Mouse (Mus musculus): ENCODE data around the gene Aqp1. TPM values are rescaled to one million over a fixed set of nuclear protein-coding genes. Genes with fewer than 3 reads are reported as not detected.

Aqp1 gene
- polyA plus RNA-seq, 1 experiment from 2014 or later = 7.9 TPM

DNA sequence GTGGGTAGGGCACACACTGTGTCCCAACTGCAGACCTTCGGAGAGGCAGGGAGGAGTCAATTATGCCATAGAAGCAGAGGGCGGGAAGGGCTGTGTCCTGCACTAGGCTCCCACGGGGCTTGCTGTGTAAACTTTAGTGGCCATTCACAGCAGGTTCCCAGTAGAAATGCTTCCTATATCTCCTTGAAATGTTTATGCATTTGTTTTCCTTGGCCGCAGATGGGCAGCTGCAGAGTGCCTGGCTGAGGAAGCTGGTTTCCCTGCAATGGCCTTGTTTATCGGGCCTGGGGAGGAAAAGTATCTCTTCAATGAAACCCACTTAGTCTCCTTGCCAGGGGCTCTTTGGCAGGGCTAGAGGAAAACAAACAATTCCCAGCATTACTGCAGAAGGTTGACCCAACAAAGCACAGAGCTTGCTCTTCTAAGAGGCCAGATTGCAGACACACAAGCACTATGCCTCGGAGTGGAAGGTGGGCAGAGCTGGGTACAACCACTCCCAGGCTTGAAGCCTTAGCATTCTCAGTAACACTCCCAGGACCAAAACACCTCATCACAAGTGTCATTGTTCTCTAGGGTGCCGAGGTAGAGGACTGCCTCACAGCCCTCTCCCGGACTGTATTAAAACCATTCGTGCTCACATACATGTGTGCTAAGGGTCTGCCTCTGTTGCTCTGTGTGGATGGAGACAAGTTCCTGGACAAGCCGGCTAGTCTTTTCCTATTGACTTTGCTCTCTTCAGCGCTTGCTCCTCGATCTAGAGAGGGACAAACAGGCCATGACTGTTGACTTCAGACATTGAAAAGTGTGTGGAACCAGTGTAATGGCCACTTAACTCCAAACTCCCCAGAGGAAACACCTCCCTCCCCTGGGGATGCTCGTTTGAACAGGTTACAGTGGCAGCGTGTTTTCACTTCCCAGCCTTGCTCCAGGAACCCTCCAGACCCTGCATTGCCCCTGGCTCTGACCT, 16.4 kb upstream of the Aqp1 start:
- Histone ChIP-seq H3K27me3 (no peaks in the 10 kb centered on the region), H3K4me3 (no peak overlapping the region), H3K9me3 (no peaks in the 10 kb centered on the region), H3K4me2 (replicated peaks) (no peak overlapping the region), H3K36me3 (peaks cover 12% of the 10 kb centered on the region; the same call in 1 of the 2 replicates), H3K27ac (replicated peaks) (no peak overlapping the region), H3K9ac (replicated peaks) (no peak overlapping the region), H3K4me1 (no peaks in the 10 kb centered on the region)
- 81% methylated on average over 14 of the region's 14 CpGs for WGBS
- no peak for ATAC-seq (ENCODE audit: low FRiP score, low read depth)

GRCm38 (mm10) chr6:55320894-55321293, 15.3 kb upstream of the Aqp1 start:
- WGBS = 81% methylated on average over 4 of the region's 4 CpGs
- no peaks in the 10 kb centered on the region for H3K4me1 ChIP-seq
- no peaks in the 10 kb centered on the region for H3K27me3 ChIP-seq
- H3K4me3 ChIP-seq = no peak overlapping the region
- H3K9me3 ChIP-seq = no peaks in the 10 kb centered on the region
- no peak overlapping the region for H3K27ac ChIP-seq (replicated peaks)
- peaks cover 12% of the 10 kb centered on the region; the same call in 1 of the 2 replicates for H3K36me3 ChIP-seq
- no peak for ATAC-seq (ENCODE audit: low FRiP score, low read depth)
- H3K4me2 ChIP-seq (replicated peaks) = no peak overlapping the region
- no peak overlapping the region for H3K9ac ChIP-seq (replicated peaks)

GRCm38 (mm10) chr6:55321518-55321917, 14.7 kb upstream of the Aqp1 start:
- 81% methylated on average over 6 of the region's 6 CpGs for WGBS
- no peak overlapping the region for H3K27ac ChIP-seq (replicated peaks)
- H3K4me1 ChIP-seq = no peaks in the 10 kb centered on the region
- 0 out of 2 replicates have a peak, but pooled peaks have one; percentile 16 for ATAC-seq (ENCODE audit: low FRiP score, low read depth)
- H3K4me3 ChIP-seq = no peak overlapping the region
- peaks cover 12% of the 10 kb centered on the region; the same call in 1 of the 2 replicates for H3K36me3 ChIP-seq
- H3K9me3 ChIP-seq = no peaks in the 10 kb centered on the region
- no peak overlapping the region for H3K9ac ChIP-seq (replicated peaks)
- no peak overlapping the region for H3K4me2 ChIP-seq (replicated peaks)
- no peaks in the 10 kb centered on the region for H3K27me3 ChIP-seq

GRCm38 (mm10) chr6:55322980-55323379, 13.3 kb upstream of the Aqp1 start:
- Histone ChIP-seq H3K27ac (replicated peaks) (no peak overlapping the region), H3K9ac (replicated peaks) (no peak overlapping the region), H3K4me1 (no peaks in the 10 kb centered on the region), H3K36me3 (peaks cover 12% of the 10 kb centered on the region; the same call in 1 of the 2 replicates), H3K27me3 (no peaks in the 10 kb centered on the region), H3K4me2 (replicated peaks) (no peak overlapping the region), H3K9me3 (no peaks in the 10 kb centered on the region), H3K4me3 (no peak overlapping the region)
- ATAC-seq (ENCODE audit: low FRiP score, low read depth) = no peak
- 100% methylated on average over 2 of the region's 2 CpGs for WGBS

DNA sequence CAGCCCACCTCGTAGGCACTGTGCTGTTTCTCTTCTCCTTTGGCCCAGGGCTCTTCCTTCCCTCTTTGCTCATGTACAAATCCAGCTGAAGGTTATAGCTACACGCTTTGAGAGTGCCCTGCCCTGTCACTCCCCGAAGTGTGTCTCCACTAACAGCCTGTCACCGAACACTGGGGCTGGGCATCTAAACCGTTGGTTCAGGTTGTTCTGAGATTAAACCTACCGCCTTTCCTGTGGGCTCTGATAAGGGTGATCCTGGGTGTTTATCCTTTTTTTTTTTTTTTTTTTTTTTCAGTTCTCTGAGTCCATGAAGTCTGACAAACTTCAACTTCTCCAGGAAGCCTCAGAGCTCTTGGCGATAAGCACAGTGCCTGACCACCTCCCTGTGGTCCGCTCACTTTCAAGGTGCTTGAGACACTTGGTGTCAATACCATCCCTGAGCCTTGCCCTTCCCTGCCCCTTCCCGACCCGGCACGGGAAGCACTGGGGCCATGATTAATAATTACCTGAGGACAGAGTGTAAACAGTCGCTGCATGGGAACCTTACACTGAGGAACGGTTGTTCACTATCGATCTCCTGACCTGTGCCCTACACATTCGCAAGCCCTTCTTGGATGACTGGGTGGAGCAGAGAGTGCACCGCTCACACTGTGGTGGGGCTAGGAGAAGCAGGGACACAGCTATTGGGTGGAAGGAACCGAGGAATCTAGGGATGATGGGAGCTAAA, 12.2 kb upstream of the Aqp1 start:
- Histone ChIP-seq H3K4me1 (no peaks in the 10 kb centered on the region), H3K9ac (replicated peaks) (no peak overlapping the region), H3K4me2 (replicated peaks) (no peak overlapping the region), H3K36me3 (peaks cover 7% of the 10 kb centered on the region; the same call in 1 of the 2 replicates), H3K27ac (replicated peaks) (no peak overlapping the region), H3K4me3 (no peak overlapping the region), H3K9me3 (no peaks in the 10 kb centered on the region), H3K27me3 (no peaks in the 10 kb centered on the region)
- WGBS = 90% methylated on average over 17 of the region's 17 CpGs
- ATAC-seq (ENCODE audit: low FRiP score, low read depth) = no peak

DNA sequence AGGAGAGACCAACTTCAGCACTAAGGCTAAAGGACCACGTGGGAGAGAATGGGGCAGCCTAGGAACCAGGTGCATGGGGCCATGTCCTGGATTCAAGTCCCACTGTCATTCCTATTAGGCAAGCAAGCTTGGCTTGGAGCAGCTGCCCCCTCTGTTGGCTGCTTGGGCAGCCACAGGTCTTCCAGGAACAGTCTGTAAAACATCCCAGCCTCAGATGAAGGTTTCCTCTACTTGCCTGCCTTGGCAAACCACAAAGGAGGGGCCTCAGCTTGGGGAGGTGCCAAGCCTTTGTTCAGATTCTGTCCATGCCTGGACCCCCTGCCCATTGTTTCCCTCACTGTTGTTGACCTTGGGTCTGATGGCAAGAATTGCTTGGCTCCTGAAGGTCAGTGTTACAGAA, 11.4 kb upstream of the Aqp1 start:
- Histone ChIP-seq H3K9me3 (no peaks in the 10 kb centered on the region), H3K27me3 (no peaks in the 10 kb centered on the region), H3K9ac (replicated peaks) (no peak overlapping the region), H3K27ac (replicated peaks) (no peak overlapping the region), H3K36me3 (no peaks in the 10 kb centered on the region), H3K4me3 (no peak overlapping the region), H3K4me2 (replicated peaks) (no peak overlapping the region), H3K4me1 (no peaks in the 10 kb centered on the region)
- WGBS = 56% methylated on average over 1 of the region's 1 CpGs
- no peak for ATAC-seq (ENCODE audit: low FRiP score, low read depth)

DNA sequence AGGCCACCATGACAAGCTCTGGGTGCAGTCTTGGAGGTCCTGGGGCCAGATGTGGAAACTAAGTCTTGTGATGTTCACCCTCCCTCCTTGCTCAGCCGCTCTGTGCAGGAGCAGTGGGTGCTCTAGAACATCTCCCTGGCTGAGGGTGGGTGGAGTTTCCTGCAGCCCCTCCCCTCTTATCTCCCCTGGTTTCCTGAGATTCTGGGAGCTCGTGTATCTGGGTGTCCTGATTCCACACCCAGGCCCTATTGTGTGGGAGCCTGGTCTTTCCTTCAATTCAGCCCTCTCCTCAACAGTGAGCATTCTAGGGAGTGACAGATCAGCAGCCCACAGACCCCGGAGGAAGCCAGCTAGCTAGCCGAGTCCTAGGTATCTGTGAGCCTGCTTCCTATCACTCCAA, 9.9 kb upstream of the Aqp1 start:
- ATAC-seq (ENCODE audit: low FRiP score, low read depth) = no peak
- Histone ChIP-seq H3K4me3 (no peak overlapping the region), H3K9me3 (no peaks in the 10 kb centered on the region), H3K4me1 (no peaks in the 10 kb centered on the region), H3K27ac (replicated peaks) (no peak overlapping the region), H3K36me3 (no peaks in the 10 kb centered on the region), H3K27me3 (no peaks in the 10 kb centered on the region), H3K4me2 (replicated peaks) (no peak overlapping the region), H3K9ac (replicated peaks) (no peak overlapping the region)
- 79% methylated on average over 4 of the region's 4 CpGs for WGBS

DNA sequence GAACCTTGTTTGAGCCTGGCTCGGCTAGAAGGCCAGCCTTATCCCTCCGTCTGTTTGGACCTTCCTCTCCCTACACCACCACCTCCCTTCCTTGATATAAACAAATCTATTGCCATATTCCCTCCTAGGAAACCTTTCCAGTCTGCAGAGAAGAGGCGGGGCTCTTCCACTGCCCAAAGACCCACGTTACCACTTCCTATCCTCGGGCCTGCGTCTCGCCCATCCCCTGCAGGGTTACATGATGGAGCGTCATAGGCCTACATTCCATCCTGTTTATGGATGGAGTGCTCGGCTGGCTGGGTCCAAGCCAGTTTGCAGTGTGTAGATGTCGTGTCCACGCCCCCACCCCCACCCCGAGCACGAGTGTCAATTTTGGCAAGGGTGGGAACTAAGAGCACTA, 8.9 kb upstream of the Aqp1 start:
- Histone ChIP-seq H3K4me3 (no peak overlapping the region), H3K9me3 (no peaks in the 10 kb centered on the region), H3K27me3 (no peaks in the 10 kb centered on the region), H3K9ac (replicated peaks) (no peak overlapping the region), H3K4me2 (replicated peaks) (no peak overlapping the region), H3K4me1 (peaks cover 1% of the 10 kb centered on the region; the same call in 1 of the 2 replicates), H3K27ac (replicated peaks) (no peak overlapping the region), H3K36me3 (no peaks in the 10 kb centered on the region)
- no peak for ATAC-seq (ENCODE audit: low FRiP score, low read depth)
- WGBS = 88% methylated on average over 13 of the region's 13 CpGs

GRCm38 (mm10) chr6:55328179-55328578, 8.1 kb upstream of the Aqp1 start:
- H3K9me3 ChIP-seq = no peaks in the 10 kb centered on the region
- no peaks in the 10 kb centered on the region for H3K36me3 ChIP-seq
- no peak overlapping the region for H3K4me2 ChIP-seq (replicated peaks)
- no peak overlapping the region for H3K4me3 ChIP-seq
- no peak for ATAC-seq (ENCODE audit: low FRiP score, low read depth)
- no peaks in the 10 kb centered on the region for H3K27me3 ChIP-seq
- no peak overlapping the region for H3K9ac ChIP-seq (replicated peaks)
- peaks cover 5% of the 10 kb centered on the region; the same call in 1 of the 2 replicates for H3K4me1 ChIP-seq
- WGBS = 79% methylated on average over 4 of the region's 4 CpGs
- H3K27ac ChIP-seq (replicated peaks) = no peak overlapping the region

GRCm38 (mm10) chr6:55331315-55331714, 4.9 kb upstream of the Aqp1 start:
- 69% methylated on average over 6 of the region's 6 CpGs for WGBS
- Histone ChIP-seq H3K4me3 (no peak overlapping the region), H3K27me3 (no peaks in the 10 kb centered on the region), H3K9me3 (no peaks in the 10 kb centered on the region), H3K4me1 (peaks cover 12% of the 10 kb centered on the region), H3K36me3 (no peaks in the 10 kb centered on the region), H3K9ac (replicated peaks) (no peak overlapping the region), H3K27ac (replicated peaks) (no peak overlapping the region), H3K4me2 (replicated peaks) (no peak overlapping the region)
- ATAC-seq (ENCODE audit: low FRiP score, low read depth) = no peak

DNA sequence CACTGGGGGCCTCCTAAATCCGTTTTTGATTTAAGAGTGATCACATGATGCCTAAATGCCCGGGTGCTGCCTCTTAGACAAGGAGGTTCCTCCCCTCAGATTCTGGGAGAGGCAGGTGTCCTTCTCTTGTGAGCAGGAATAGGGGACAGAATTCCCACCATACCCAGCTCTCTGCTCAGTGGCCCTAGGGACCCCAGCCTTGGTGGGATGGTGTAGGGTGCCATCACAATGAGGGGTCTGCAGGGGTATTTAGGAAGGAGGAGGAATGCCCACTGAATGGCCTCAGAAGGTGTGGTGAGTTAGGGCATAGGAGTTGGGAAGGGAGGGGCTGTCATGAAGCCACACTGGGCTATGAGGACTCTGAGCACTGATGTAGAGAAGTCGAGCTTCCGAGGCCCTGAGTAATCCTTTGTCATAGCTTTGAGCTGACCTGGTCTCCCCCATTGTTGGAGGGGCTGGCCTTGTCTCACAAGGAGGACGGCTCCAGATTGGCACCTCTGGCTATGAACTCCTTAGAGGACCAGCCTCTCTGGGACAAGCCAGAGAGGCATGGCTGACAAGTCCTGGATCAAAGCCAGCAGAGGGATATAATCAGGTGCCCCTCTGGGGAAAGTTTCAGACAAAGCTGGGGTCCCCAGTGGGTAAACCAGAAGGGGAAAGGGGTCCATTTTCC, 4.0 kb upstream of the Aqp1 start:
- WGBS = 37% methylated on average over 5 of the region's 5 CpGs
- no peak overlapping the region for H3K4me2 ChIP-seq (replicated peaks)

DNA sequence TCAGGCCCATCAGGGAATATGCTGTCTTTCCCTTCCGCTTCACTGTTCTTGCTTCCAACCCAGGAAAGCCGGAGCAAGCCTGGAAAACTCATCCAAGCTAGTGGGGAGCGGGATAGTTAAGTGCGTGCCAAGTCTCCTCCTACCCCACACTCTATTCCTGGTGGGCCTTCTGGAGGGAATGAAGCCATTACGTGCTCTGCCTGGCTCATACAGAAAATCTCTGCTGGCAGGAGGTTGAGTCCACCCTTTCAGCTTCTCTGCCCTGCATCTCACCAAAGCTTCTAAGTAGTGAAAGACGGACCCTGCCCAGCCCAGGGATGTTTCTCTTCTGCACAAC, 3.5 kb upstream of the Aqp1 start:
- no peak overlapping the region for H3K4me2 ChIP-seq (replicated peaks)
- H3K27me3 ChIP-seq = no peaks in the 10 kb centered on the region
- no peak overlapping the region for H3K9ac ChIP-seq (replicated peaks)
- WGBS = 83% methylated on average over 6 of the region's 6 CpGs
- no peaks in the 10 kb centered on the region for H3K36me3 ChIP-seq
- ATAC-seq (ENCODE audit: low FRiP score, low read depth) = no peak
- H3K9me3 ChIP-seq = no peaks in the 10 kb centered on the region
- H3K4me1 ChIP-seq = peaks cover 13% of the 10 kb centered on the region
- no peak overlapping the region for H3K27ac ChIP-seq (replicated peaks)
- no peak overlapping the region for H3K4me3 ChIP-seq

More for the DNA sequence above, 4.0 kb upstream of the Aqp1 start:
- no peak overlapping the region for H3K4me3 ChIP-seq
- no peaks in the 10 kb centered on the region for H3K36me3 ChIP-seq
- H3K4me1 ChIP-seq = peaks cover 13% of the 10 kb centered on the region
- H3K27me3 ChIP-seq = no peaks in the 10 kb centered on the region
- H3K9me3 ChIP-seq = no peaks in the 10 kb centered on the region
- no peak for ATAC-seq (ENCODE audit: low FRiP score, low read depth)
- H3K27ac ChIP-seq (replicated peaks) = no peak overlapping the region
- no peak overlapping the region for H3K9ac ChIP-seq (replicated peaks)
